Mouse (Mus musculus) brown adipose tissue, adult 24 weeks (tissue): ENCODE results near the gene Gbp10. TPM values are rescaled to one million over a fixed set of nuclear protein-coding genes. Genes with fewer than 3 reads are reported as not detected.

ENCODE experiments used
- polyA plus RNA-seq: library from polyadenylated mRNA; stranded (reverse); fragments of >200 nt; gene quantifications from 2 replicates; pipeline ENCODE4 v1.2.4, GENCODE M21; 2012; ENCODE audit not compliant: missing spikeins, insufficient read depth, insufficient read length

Gbp10 gene
- polyA plus RNA-seq, 1 experiment = 0.52 TPM

Other genes with a start within 250 kb of the Gbp10 start
- gene Gbp9, start 100.0 kb downstream of the Gbp10 start, polyA plus RNA-seq = 4.8 and 7.0 TPM in 2 replicates
- 2.1 TPM in 1 of 2 replicates, not detected in the other for gene Gbp8, start 100.0 kb downstream of the Gbp10 start, polyA plus RNA-seq
- 4.8 and 5.8 TPM in 2 replicates for gene Gbp4, start 99.9 kb downstream of the Gbp10 start, polyA plus RNA-seq
- gene Gm43302, start 54.2 kb upstream of the Gbp10 start, polyA plus RNA-seq = 2.3 and 5.3 TPM in 2 replicates
- gene Gbp6, start 54.2 kb upstream of the Gbp10 start, polyA plus RNA-seq = 11.4 and 18.9 TPM in 2 replicates
- gene Lrrc8b, start 176.2 kb upstream of the Gbp10 start, polyA plus RNA-seq = 1.0 and 3.7 TPM in 2 replicates